Mouse (Mus musculus) gastrocnemius, postnatal 4 days (tissue): ENCODE data around the gene Fgfr2. TPM values are rescaled to one million over a fixed set of nuclear protein-coding genes. Genes with fewer than 3 reads are reported as not detected.

Source experiments
- DNase-seq, 2 experiments: peaks; one replicate each; pipeline ENCODE4 v3.0.0; 2021 to 2022; ENCODE audit warnings: low spot score in 2 of 2, mixed read lengths in 2 of 2
- total RNA-seq, 2 experiments: library from RNA; stranded (reverse); gene quantifications; 2 replicates each; pipeline ENCODE4 v1.2.3; 2021

Fgfr2 gene
- total RNA-seq, 2 experiments from 2014 or later: 6.5 to 8.0 TPM

- no peak for DNase-seq
These were observed 2402.4 kb downstream of the Fgfr2 start for GRCm38 (mm10) chr7:130720646-130721335.

DNA sequence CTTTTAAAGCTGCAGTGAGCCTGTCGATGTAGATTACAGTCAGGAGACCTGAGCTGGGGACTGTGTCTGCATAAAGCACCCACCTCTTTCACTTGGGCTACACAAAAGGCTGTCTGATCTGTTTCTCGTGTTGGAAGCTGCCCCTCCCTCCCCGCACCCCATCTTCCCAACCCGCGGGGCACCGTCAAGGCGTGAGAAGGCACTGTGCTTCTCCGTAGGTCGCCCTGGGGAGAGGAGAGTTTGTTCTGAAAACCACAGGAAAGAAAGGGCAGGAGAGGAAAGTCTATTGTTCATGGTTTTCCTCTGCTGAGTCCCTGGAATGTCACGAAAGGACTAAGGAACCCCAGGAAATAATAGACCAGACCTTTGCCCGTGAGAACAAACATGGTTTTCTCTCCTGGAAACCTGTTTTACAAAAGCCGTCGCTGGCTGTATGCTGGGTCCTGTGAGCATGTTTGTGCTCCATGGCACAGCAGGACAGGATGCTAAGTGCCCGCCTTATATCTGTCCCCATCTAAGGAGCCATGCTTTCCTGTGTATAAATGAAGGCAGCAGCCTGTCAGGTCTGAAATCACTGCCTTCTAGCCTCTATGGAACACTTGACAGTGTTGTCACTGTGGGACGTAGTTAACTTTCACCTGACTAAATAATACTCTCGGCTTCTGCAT is 2403.1 kb downstream of the Fgfr2 start:
- DNase-seq: no peak

DNA sequence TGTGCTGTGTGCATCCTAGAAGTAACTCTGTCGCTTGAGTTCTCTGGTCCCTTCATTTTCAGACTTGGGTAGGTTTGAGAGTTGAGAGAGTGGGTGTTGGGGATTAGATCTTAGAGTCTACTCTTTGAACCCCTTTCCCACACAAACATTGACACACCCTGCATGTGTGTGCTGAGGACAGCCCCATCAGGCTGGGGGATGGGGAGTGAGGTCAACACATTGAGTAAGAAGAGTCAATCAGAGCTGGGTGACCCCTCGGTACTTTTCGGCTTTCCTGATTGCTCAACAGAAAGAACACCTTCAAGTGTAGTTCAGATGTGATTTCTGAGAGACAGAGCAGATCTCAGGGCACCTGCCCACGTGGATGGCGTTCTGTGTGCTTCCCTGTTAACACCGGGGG is 2406.2 kb downstream of the Fgfr2 start:
- no peak for DNase-seq

DNA sequence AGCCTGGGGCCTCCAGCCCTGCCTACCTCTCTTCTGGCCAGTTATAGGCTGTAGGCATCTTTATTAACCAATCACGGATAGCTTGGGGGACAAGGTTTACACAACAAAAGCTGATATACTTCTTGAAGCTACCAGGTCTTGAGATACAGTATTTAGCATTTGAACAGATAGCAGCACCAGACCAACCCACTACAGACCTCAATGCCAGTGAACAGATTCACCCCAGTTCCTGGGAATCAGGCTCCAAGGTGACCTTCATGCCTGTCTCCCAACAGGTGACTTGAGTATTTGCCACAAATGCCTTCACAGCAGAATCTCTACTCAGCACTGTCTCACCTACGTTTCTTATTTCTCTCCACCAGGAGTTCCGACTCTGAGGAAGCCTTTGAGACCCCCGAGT is 2406.8 kb downstream of the Fgfr2 start:
- DNase-seq: no peak

GRCm38 (mm10) chr7:130715467-130715866 is 2407.7 kb downstream of the Fgfr2 start:
- DNase-seq: no peak

DNA sequence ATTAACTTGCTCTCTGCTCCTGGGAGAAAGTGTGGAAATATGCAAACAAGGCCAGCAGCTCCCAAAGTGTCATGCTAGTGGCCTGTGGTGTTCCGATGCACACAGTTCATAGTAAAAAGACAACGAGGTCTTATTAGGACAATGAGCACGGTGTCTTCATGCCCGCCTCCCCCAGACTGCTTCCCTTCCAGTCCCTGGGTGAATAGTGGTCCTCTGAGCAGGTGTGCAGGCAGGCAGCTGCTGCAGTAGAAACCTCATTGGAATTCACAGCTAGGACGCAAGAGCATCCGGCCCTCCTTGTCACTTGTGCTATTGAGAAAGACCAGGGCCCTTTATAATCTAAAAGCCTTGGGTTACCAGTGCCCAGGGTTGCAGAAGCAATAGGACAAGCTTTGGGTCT is 2409.8 kb downstream of the Fgfr2 start:
- DNase-seq: no peak

DNA sequence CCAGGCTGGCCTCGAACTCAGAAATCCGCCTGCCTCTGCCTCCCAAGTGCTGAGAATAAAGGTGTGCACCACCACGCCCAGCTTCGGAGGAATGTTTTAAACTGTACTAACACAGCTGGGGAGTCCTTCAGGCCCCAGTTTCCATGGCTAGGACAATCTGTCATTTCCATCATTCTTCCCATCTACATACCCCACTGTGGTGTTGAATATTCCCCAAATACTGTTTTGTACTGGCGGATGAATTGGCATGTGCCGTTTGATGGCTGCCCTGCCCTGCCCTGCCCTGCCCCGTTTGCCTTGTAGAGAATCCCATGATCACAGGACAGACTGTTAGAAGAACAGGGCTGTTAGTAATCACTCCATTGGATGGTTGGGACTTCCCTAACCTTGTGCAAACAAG is 2411.3 kb downstream of the Fgfr2 start:
- no peak for DNase-seq

- no peak for DNase-seq
These were observed 2413.5 kb downstream of the Fgfr2 start for GRCm38 (mm10) chr7:130709372-130710274.

DNA sequence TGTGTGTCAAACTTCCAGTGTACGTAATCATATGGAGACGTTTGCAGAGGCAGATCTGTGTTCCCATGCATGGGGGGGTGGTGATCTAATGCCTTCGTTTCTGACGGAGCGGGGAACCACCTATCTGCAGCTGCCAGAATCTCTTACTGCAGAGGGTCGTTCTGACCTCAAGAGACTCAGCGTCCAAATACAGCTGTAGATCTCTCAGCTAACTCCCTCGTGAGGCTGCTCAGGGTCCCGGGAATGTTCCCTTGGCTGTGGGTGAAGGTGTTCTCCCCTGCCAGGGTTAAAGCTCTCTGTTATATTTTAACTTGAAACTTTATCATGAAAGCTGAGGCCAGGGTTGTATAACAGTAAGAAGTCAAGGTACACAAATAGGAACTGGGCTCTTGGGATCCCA is 2414.2 kb downstream of the Fgfr2 start:
- no peak for DNase-seq

GRCm38 (mm10) chr7:130705230-130705629 is 2417.9 kb downstream of the Fgfr2 start:
- DNase-seq: no peak

GRCm38 (mm10) chr7:130701336-130701735 is 2421.8 kb downstream of the Fgfr2 start:
- DNase-seq: no peak

GRCm38 (mm10) chr7:130698480-130698879 is 2424.7 kb downstream of the Fgfr2 start:
- DNase-seq: no peak

- no peak for DNase-seq
These were observed 2426.6 kb downstream of the Fgfr2 start for GRCm38 (mm10) chr7:130696347-130697234.

DNA sequence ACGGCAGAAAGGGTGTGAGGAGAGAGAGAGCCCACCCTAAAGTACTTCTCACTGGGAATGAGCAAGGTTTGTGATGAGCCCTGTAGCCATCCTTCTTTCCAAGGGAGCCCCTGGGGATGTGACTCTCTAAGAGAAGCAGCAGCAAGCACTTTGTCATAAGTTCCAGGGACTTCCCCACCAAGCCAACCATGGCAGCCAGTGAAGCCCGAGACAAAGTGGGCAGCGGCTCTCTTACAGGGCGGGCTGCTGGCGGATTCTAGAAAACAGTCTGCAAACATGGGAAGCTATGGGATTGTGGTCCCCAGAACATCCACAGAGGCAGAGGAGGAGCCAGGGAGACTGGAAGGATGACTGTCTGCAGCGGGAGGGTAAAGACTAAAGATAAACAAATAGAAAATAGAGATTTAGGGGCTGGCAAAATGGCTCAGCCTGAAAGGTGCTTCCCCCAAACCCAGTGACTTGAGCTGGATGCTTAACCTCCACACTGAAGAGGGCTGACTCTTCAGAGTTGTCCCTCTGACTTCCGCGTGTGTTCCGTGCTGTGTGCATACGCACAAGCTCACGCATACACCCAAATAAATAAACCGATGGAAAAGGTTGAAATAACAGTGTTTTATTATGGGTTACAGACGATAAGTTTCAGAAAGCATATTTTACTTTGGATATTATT is 2427.3 kb downstream of the Fgfr2 start:
- DNase-seq: no peak

- DNase-seq: no peak
These were observed 2429.4 kb downstream of the Fgfr2 start for GRCm38 (mm10) chr7:130693800-130694193.

DNA sequence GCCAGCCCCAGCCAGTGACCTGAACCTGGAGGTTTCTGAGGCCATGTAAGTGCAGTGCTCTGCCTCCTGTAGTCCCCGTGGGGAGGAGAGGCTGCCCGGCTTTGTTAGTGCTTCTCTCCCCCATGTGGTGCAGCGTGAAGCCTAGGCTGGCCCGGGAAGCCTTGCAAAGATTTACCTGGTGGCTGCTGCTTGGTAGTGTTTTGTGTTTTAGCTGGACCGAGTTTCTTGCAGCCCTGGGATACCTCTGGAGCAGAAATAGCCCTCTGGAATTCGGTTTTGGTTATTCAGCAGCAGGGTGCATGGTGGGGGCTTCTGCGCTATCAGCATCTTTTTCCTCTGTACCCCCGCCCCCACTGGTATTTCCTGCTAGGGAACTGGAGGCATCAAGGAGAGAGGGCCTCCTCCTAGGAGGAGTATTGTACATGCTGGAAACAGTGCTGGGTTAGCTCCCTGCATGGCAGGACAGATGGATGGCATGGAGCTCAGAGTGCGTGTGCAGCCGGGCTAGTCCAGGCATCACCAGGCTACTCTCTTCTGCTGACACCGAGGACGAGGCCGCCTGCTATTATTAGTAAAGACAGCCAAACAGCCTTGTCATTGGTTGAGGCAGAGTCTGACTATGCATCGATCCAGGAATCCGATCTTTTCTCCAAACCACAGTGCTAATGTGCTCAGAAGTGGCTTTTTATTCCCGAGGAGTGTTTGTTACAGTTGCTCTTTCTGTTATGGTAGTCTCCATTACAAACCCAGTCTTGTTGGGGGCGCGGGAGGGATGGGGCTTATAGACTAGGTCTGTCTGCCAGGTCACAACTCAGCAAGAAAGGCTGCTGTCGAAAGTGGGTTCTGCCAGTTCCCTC is 2430.0 kb downstream of the Fgfr2 start:
- no peak for DNase-seq

- peak; percentile 71 to 73 for DNase-seq
These were observed 2430.7 kb downstream of the Fgfr2 start for GRCm38 (mm10) chr7:130692392-130692942.

DNA sequence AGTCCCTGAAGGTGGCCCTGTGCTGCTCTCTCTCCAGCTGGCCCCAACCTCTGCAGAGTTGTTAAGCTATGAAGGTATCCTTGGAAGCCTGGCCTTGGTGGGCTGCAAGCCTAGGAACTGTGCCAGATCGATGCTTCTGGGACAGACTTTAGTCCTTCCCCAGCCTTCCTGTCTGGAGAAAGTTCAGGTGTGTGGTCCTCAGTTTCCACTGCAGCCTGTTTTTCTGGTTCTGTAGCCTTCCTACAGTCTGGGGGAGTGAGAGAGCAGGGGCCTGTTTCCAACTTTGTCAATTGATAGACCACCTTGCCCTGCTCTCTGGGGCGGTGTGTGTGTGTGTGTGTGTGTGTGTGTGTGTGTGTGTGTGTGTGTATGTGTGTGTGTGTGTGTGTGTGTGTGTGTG is 2431.2 kb downstream of the Fgfr2 start:
- DNase-seq: no peak

DNA sequence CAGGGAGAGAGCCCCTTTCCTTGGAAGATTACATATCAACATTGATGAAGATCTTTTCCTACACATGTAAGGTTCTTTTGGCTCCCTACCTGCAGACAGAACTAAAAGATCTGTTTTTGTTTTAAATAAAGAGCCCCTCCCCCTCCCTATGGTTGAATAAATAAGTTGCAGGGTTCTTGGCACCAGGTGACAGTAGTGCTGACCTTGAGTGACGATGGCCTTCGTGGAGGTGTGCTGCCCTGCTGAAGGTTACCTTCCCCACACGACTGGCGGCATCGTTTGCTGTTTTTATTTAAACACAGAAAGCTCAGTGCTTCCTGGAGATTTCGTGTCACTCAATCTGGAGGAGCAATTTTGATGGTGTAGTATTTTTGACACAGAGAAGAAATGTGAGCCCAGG is 2432.3 kb downstream of the Fgfr2 start:
- no peak for DNase-seq
